Mouse (Mus musculus) heart, embryonic 16.5 days (tissue): ENCODE results near the gene 2210016F16Rik. TPM values are rescaled to one million over a fixed set of nuclear protein-coding genes. Genes with fewer than 3 reads are reported as not detected.
A peak's percentile ranks its signal among the peaks of the same experiment; 100 is the strongest.

Experiments
- ATAC-seq: fragments of 200-750 bp; cut with Nextera tagmentation; replicated peaks from 2 replicates; pipeline ENCODE4 v1.8.0; 2017; ENCODE audit warnings: moderate number of reproducible peaks; ENCODE audit not compliant: insufficient read depth, low FRiP score; ENCODE audit errors: extremely low read depth
- H3K27ac ChIP-seq: fragments of 300-500 bp; sonication (generic); 2 replicates; pipeline ENCODE4 v1.5.1; 2014; ENCODE audit warnings: mild to moderate bottlenecking, low read length, control low read depth, moderate library complexity
- H3K27me3 ChIP-seq: fragments of 300-500 bp; sonication (generic); 2 replicates; pipeline ENCODE4 v1.6.1; 2014; ENCODE audit warnings: low read length, mixed read lengths; ENCODE audit not compliant: control insufficient read depth, insufficient read depth
- H3K36me3 ChIP-seq: fragments of 300-500 bp; sonication (generic); 2 replicates; pipeline ENCODE4 v1.6.1; 2014; ENCODE audit not compliant: control insufficient read depth, insufficient read depth
- H3K4me1 ChIP-seq: fragments of 300-500 bp; sonication (generic); 2 replicates; pipeline ENCODE4 v1.6.1; 2014; ENCODE audit warnings: low read length, mixed read lengths; ENCODE audit not compliant: control insufficient read depth, insufficient read depth
- H3K4me2 ChIP-seq: fragments of 300-500 bp; sonication (generic); 2 replicates; pipeline ENCODE4 v1.6.1; 2014; ENCODE audit warnings: low read depth, mild to moderate bottlenecking, control low read depth, low read length
- H3K4me3 ChIP-seq: fragments of 300-500 bp; sonication (generic); 2 replicates; pipeline ENCODE4 v1.5.1; 2014; ENCODE audit warnings: mild to moderate bottlenecking, control low read depth, low read length
- H3K9ac ChIP-seq: fragments of 300-500 bp; sonication (generic); 2 replicates; pipeline ENCODE4 v1.6.1; 2014; ENCODE audit warnings: low read length, control low read depth
- H3K9me3 ChIP-seq: fragments of 300-500 bp; sonication (generic); replicated peaks from 2 replicates; pipeline ENCODE4 v1.6.1; 2016; ENCODE audit warnings: low read length; ENCODE audit not compliant: control insufficient read depth
- WGBS: fragments of 180-500 bp; shearing (Covaris S2); extraction: QIAGEN DNeasy Blood & Tissue Kit; methylation state at CpG from one replicate; pipeline ENCODE4 v1.1.7; 2014; 5-methylcytosine and 5-hydroxymethylcytosine counted together
- polyA plus RNA-seq: library from polyadenylated mRNA; unstranded; fragments of >200 nt; fragmentation: Nextera tagmentation; extraction: Ambion mirVana; gene quantifications from 2 replicates; pipeline ENCODE4 v1.2.1, GENCODE M21; 2015

Gene 2210016F16Rik
- polyA plus RNA-seq = 29.5 and 32.1 TPM in 2 replicates

DNA sequence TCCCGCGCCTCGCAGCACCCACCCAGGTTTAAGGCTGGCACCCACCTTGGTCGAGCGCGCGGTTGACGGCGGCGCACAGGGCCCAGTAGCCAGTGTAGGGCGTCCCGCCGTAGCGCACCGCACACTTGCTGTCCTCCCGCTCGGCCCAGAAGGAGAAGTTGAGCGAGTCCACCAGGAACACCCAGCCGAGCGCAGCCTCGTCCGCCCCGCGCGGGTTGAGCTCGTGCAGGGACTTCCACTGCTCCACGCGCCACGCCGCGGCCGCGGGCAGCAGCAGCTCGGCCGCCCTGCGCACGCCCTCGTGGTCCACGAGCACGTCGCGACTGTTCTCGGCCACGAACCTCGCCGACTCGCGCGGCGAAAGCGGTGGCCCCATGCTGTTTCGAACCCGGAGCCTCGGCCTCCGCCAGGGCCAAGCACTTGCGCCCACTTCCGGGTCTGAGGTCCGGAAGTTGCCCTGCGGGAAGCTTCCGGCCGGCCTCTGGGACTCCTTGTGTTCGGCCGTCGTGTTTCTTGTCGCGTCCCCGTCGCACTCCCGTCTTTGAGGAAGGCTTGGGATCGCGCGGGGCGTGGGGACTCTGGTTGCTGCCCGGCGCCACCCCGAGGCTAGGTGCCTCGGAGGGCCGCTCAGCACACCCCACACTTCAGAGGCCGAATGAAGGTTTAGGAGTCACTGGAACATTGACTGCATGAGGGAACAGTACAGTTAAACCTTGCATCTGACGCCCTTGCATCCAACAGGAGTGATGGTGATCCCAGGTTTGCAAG is at the start of gene 2210016F16Rik:
Gene 2210016F16Rik, minus strand, starts transcription at position 447 of the 768 bp plus-strand sequence.
- Histone ChIP-seq H3K9me3 (peaks cover 15% of the 10 kb centered on the region), H3K27me3 (no peaks in the 10 kb centered on the region), H3K4me2 (peak within 1 kb of the TSS; percentile 93), H3K4me3 (peak within 1 kb of the TSS; percentile 88), H3K27ac (peak within 1 kb of the TSS; percentile 68), H3K9ac (peak within 1 kb of the TSS; percentile 95), H3K4me1 (peaks cover 13% of the 10 kb centered on the region; the same call in 1 of the 2 replicates), H3K36me3 (peaks cover 27% of the 10 kb centered on the region)
- 2% methylated on average over 80 of the region's 80 CpGs for WGBS
- ATAC-seq = peak; percentile 72

DNA sequence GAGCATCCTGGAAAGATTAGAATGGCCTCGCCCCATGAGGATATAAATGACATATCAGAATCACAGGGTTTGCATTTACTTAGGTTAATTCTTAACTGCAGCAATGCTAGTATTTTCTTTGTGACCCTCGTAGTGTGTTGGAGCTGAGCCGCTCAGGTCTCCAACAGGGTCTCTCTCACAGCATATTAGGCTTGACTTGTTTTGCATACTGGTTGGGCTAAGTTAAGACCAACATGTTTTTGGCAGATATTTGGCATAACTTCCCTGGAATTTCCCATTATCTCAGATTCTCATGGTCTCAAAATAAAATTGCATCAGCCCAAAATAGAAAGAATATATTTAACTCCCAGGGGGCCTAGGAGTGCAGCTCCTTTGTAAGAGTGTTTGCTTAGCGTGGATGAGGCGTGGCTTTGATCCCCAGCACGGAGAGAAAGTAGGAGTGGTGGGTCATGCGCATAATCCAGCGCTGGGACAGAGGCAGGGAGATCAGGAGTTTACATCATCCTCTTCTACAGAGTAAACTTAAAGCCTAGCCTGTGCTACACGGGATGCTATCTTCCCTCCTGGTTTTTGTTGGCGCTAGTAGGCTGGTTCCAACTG is 38.1 kb upstream of the 2210016F16Rik start:
- no peaks in the 10 kb centered on the region for H3K27me3 ChIP-seq
- H3K27ac ChIP-seq = peak overlapping the region; percentile 84
- ATAC-seq = peak; percentile 91
- whole genome bisulfite sequencing = 26% methylated on average over 10 of the region's 10 CpGs
- H3K4me1 ChIP-seq = peaks cover 12% of the 10 kb centered on the region
- H3K4me3 ChIP-seq = no peak overlapping the region
- no peaks in the 10 kb centered on the region for H3K9me3 ChIP-seq
- H3K9ac ChIP-seq = no peak overlapping the region
- peak overlapping the region; percentile 26; the same call in 1 of the 2 replicates for H3K4me2 ChIP-seq
- no peaks in the 10 kb centered on the region for H3K36me3 ChIP-seq

DNA sequence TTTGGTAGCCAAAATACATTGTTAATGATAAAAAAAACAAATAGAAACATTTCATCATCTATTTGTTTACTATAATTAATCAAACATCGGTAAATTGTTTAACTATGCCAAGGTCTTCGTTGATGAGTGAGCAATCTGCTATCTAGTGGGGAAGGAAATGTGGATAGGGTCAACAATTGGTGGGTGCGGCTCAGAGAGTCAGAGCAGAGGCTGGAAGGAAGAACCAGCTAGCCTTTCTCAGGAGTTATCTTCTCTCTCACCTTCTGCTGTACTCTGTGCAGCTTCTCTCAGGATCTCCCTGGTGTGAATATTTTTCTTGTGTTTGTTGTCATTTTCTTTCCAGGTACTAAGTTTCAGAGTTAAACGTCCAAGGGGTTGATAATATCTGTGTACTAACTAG is 37.2 kb upstream of the 2210016F16Rik start:
- H3K27me3 ChIP-seq = no peaks in the 10 kb centered on the region
- H3K4me3 ChIP-seq = no peak overlapping the region
- ATAC-seq = no peak
- WGBS = 68% methylated on average over 4 of the region's 4 CpGs
- no peaks in the 10 kb centered on the region for H3K36me3 ChIP-seq
- H3K4me2 ChIP-seq = no peak overlapping the region
- H3K27ac ChIP-seq = no peak overlapping the region
- H3K9me3 ChIP-seq = no peaks in the 10 kb centered on the region
- H3K4me1 ChIP-seq = peaks cover 12% of the 10 kb centered on the region
- H3K9ac ChIP-seq = no peak overlapping the region

DNA sequence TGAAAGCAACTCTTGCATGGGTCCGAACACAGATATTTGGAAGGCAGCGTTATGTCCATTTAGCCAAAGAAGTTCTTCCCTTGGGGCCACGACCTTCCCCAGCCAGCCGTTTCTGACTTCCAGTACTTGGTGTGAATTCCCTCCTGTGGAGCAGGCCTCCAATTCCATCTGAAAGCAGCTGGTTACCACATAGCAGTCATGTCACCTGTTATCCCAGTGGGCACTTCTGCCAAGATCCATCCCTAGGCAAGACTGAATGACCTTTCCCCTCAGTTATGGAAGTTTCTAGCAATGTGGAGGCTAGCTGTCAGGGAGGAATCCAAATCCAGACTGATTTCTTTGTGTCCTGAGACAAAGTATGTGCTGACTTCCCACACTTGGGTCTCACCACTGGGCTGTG is 36.0 kb upstream of the 2210016F16Rik start:
- Histone ChIP-seq H3K9ac (no peak overlapping the region), H3K4me3 (no peak overlapping the region), H3K4me2 (no peak overlapping the region), H3K36me3 (no peaks in the 10 kb centered on the region), H3K4me1 (peaks cover 12% of the 10 kb centered on the region), H3K27ac (no peak overlapping the region), H3K27me3 (no peaks in the 10 kb centered on the region), H3K9me3 (no peaks in the 10 kb centered on the region)
- WGBS = 75% methylated on average over 4 of the region's 4 CpGs
- ATAC-seq = no peak

- Histone ChIP-seq H3K4me2 (no peak overlapping the region), H3K4me3 (no peak overlapping the region), H3K9me3 (no peaks in the 10 kb centered on the region), H3K27ac (no peak overlapping the region), H3K36me3 (no peaks in the 10 kb centered on the region), H3K4me1 (peaks cover 15% of the 10 kb centered on the region), H3K9ac (no peak overlapping the region), H3K27me3 (no peaks in the 10 kb centered on the region)
- 88% methylated on average over 1 of the region's 1 CpGs for WGBS
- no peak for ATAC-seq
Observed at GRCm38 (mm10) chr13:58419266-58419665, 34.2 kb upstream of the 2210016F16Rik start.

DNA sequence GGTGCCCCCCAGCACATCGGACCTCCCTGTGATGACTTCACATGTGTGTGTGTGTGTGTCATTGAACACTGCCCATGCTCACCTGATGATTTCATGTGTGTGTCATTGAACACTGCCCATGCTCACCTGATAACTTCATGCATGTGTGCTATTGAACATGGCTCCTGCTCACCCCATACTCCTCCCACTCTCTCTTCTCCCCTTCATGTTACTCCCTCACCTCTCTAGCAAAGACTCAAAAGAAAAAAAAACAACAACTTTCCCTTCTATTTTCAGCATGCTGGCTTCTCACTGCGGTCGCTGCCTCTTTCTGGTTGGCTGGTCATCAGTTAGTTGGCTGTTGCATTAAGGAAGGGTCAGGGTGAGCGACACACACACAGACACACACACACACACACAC is 33.6 kb upstream of the 2210016F16Rik start:
- Histone ChIP-seq H3K27ac (no peak overlapping the region), H3K9ac (no peak overlapping the region), H3K4me2 (no peak overlapping the region), H3K9me3 (no peaks in the 10 kb centered on the region), H3K27me3 (no peaks in the 10 kb centered on the region), H3K4me3 (no peak overlapping the region), H3K4me1 (peaks cover 13% of the 10 kb centered on the region), H3K36me3 (no peaks in the 10 kb centered on the region)
- no peak for ATAC-seq
- WGBS = 82% methylated on average over 4 of the region's 4 CpGs

- WGBS = 68% methylated on average over 5 of the region's 5 CpGs
- no peak for ATAC-seq
- H3K27ac ChIP-seq = no peak overlapping the region
- peaks cover 3% of the 10 kb centered on the region; the same call in 1 of the 2 replicates for H3K4me1 ChIP-seq
- peaks cover 14% of the 10 kb centered on the region; the same call in 1 of the 2 replicates for H3K36me3 ChIP-seq
- no peak overlapping the region for H3K4me3 ChIP-seq
- no peak overlapping the region for H3K4me2 ChIP-seq
- H3K27me3 ChIP-seq = no peaks in the 10 kb centered on the region
- no peak overlapping the region for H3K9ac ChIP-seq
- peaks cover 10% of the 10 kb centered on the region for H3K9me3 ChIP-seq
Observed at GRCm38 (mm10) chr13:58415838-58416237, 30.8 kb upstream of the 2210016F16Rik start.

DNA sequence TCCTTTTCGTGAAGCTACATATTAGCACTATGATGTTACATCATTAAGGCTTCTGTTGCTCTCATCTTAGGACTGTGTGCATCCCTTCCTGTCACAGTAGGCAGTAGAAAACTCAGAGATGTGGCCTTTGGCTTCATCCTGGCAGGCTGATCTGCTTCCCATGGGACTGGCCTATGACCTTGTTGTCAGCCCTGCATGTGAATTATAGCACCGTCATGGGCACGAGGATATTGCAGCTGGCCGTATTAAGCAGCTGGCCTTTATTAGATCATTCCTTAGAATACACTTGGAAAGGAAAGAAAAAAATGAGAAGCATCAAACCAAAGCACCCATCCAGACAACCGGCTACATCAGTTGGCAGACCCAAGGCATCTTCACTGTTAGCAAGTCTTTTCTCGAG is 30.3 kb upstream of the 2210016F16Rik start:
- peaks cover 3% of the 10 kb centered on the region; the same call in 1 of the 2 replicates for H3K4me1 ChIP-seq
- H3K9ac ChIP-seq = no peak overlapping the region
- H3K27me3 ChIP-seq = no peaks in the 10 kb centered on the region
- H3K4me2 ChIP-seq = no peak overlapping the region
- peaks cover 10% of the 10 kb centered on the region for H3K9me3 ChIP-seq
- ATAC-seq = no peak
- peaks cover 18% of the 10 kb centered on the region for H3K36me3 ChIP-seq
- no peak overlapping the region for H3K4me3 ChIP-seq
- WGBS = 66% methylated on average over 6 of the region's 6 CpGs
- no peak overlapping the region for H3K27ac ChIP-seq

GRCm38 (mm10) chr13:58411073-58411472 is 26.0 kb upstream of the 2210016F16Rik start:
- H3K9ac ChIP-seq = no peak overlapping the region
- no peak for ATAC-seq
- H3K4me3 ChIP-seq = no peak overlapping the region
- WGBS = 87% methylated on average over 4 of the region's 4 CpGs
- no peak overlapping the region for H3K27ac ChIP-seq
- no peak overlapping the region for H3K4me2 ChIP-seq
- peaks cover 3% of the 10 kb centered on the region; the same call in 1 of the 2 replicates for H3K4me1 ChIP-seq
- H3K9me3 ChIP-seq = peaks cover 10% of the 10 kb centered on the region
- H3K36me3 ChIP-seq = peaks cover 29% of the 10 kb centered on the region
- no peaks in the 10 kb centered on the region for H3K27me3 ChIP-seq
